Mouse (Mus musculus): Measurements from ENCODE around the gene Utp20.
"Not testable (repeated sequence)": the region's sequence is repeated elsewhere in the genome, so short reads cannot be mapped to it uniquely, and the experiment has no call there.

Gene Utp20

GRCm38 (mm10) chr10:88783941-88784340, 42.7 kb downstream of the Utp20 start:
- no peak for DNase-seq (ENCODE audit: low read depth)

DNA sequence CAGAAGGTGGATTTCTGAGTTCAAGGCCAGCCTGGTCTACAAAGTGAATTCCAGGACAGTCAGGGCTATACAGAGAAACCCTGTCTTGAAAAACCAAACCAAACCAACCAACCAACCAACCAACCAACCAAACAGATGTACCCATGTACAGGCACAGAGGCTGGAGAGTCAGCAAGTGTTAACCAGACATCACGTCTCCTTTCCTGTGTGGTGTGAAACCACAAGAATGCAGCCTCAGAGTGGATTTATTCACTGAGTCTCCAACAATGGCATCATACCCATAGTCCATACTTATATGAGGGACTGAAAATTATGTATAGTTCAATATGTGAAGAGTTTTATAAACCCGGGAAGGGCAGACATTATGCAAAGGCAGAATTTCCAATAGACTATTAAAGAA, 43.5 kb downstream of the Utp20 start:
- not testable (repeated sequence) for DNase-seq (ENCODE audit: low read depth)

DNA sequence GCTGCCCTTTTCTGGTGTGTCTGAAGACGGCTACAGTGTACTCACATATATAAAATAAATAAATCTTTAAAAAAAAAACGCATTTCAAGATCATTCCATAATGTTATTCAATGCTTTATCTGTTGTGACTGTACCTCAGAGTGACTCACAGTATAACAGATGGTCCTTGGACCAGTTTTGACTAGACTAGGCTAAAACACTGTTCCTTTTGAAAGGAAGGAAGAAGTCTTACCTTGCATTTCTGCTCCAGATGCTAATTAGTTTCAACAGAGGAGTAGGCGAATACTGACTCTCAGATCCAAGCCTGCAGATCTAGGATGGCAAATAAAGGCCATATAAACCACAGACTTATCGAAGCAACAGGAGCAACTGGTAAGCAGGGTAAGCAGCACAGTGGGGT, 45.9 kb downstream of the Utp20 start:
- DNase-seq (ENCODE audit: low read depth), result no peak

GRCm38 (mm10) chr10:88776206-88776605, 50.4 kb downstream of the Utp20 start:
- DNase-seq (ENCODE audit: low read depth), result no peak

- DNase-seq (ENCODE audit: low read depth), result not testable (repeated sequence)
These were observed 53.6 kb downstream of the Utp20 start for GRCm38 (mm10) chr10:88772965-88773364.

DNA sequence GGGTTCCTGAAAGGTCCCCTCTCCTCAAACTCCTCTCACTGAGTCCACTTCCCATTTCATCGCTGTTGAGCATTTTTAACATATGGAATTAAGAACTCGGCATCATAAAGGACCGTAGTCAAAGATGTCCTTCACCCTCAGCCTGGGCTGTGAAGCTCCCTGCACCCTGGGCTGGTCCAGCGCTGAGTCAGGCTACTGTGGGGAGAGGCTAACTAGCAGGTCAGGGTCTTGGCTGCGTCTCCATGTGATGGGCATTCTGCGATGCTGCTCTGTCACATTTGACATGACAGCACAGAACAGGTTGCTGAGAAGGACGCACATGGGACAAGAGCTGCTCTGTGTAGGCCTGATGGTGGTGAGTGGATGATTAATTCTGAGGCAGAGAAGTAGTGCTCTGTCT, 56.9 kb downstream of the Utp20 start:
- no peak for DNase-seq (ENCODE audit: low read depth)

DNA sequence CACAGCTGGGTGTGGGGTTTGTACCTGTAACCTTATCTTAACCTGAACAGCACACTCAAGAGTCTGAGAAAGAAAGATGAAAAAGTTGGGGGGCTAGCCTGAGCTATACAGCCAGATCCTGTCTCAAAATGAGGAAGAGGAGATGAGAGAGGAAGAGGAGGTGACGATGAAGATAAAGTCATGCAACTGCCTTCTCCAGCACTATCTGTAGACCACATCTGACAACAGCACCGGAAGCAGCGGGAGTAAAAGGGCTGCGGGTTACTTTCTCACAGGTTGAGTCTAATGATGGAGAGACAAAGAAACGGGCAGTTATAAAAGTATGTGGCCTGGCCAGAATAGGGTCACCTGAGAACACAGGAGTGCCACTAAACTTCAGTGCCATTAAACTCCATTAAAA, 57.6 kb downstream of the Utp20 start:
- DNase-seq (ENCODE audit: low read depth), result no peak

- DNase-seq (ENCODE audit: low read depth), result no peak
These were observed 61.0 kb downstream of the Utp20 start for GRCm38 (mm10) chr10:88765431-88766142.

DNA sequence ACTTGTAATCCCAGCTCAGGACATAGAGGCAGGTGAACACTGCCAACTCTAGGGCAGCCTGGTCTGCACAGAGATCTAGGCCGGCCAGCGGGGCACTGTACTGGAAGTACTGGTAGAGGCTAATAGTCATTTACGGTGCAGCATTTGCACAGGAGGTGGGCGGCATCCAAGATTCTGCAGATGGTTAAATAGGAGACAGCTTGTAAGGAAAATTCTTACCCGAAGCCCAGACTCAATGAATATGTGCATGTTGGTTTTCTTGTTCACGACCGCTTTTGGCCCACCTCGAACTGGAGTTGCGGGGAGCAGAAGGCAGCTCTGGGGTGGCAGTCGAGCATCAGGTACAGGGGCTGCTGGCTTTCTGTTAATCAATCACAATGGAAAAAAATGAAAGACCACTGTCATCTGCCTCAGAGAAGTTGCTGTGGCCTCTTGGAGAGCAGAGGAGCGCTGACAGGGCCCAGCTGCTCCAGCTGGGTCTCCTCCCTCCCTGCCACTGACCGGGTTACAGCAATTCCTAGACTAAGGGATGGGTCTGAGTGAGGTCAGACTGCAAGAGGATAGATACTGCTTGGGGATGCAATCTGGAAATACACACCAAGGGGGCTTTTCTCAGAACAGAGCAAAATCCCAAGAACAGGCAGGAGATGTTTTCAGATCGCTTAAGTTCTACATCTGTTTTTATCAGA, 64.9 kb downstream of the Utp20 start:
- no peak for DNase-seq (ENCODE audit: low read depth)

DNA sequence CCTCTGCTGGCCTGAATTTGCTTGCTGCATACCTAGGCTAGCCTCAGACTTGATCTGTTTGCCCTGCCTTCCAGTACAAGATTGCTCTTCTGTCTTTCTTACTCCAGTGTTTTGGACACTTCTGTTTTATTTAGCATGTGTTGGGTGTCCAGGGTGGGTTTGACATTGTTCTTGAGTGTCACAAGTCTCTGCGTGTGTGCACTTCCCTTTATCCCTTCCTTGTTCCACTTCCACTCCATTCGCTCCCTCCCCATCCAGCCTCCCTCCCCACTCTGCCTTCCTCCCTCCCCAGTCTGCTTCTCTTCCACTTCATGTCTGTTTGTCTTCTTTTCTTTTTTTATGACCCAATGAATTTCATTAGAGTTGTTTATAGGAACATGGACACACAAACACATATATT, 85.2 kb downstream of the Utp20 start:
- DNase-seq (ENCODE audit: low read depth), result no peak

DNA sequence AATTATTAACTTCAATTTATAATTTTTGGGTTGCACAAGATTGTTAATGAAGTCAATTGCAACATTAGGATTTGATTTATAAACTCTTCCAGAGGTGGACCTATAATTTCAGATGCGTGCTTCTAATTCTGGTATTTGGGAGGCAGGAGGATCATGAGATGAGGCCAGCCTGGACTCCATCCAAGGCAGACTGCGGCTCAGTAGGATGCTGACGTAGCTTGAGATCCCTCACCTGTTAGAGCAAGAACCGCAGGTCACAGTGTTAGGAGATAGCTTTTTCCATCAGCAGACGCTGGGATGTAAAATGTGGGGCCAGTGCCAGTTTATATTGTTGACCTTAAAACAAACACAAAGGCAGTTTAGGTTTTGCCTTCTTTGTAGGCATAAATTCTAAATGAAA, 85.8 kb downstream of the Utp20 start:
- no peak for DNase-seq (ENCODE audit: low read depth)

- no peak for DNase-seq (ENCODE audit: low read depth)
These were observed 86.8 kb downstream of the Utp20 start for GRCm38 (mm10) chr10:88739818-88740217.

- DNase-seq (ENCODE audit: low read depth), result not testable (repeated sequence)
These were observed 87.5 kb downstream of the Utp20 start for GRCm38 (mm10) chr10:88739074-88739473.

GRCm38 (mm10) chr10:88732309-88732622, 94.3 kb downstream of the Utp20 start:
- peak; percentile 33 for DNase-seq (ENCODE audit: low read depth)

- DNase-seq (ENCODE audit: low read depth), result no peak
These were observed 94.9 kb downstream of the Utp20 start for GRCm38 (mm10) chr10:88731496-88732308.

DNA sequence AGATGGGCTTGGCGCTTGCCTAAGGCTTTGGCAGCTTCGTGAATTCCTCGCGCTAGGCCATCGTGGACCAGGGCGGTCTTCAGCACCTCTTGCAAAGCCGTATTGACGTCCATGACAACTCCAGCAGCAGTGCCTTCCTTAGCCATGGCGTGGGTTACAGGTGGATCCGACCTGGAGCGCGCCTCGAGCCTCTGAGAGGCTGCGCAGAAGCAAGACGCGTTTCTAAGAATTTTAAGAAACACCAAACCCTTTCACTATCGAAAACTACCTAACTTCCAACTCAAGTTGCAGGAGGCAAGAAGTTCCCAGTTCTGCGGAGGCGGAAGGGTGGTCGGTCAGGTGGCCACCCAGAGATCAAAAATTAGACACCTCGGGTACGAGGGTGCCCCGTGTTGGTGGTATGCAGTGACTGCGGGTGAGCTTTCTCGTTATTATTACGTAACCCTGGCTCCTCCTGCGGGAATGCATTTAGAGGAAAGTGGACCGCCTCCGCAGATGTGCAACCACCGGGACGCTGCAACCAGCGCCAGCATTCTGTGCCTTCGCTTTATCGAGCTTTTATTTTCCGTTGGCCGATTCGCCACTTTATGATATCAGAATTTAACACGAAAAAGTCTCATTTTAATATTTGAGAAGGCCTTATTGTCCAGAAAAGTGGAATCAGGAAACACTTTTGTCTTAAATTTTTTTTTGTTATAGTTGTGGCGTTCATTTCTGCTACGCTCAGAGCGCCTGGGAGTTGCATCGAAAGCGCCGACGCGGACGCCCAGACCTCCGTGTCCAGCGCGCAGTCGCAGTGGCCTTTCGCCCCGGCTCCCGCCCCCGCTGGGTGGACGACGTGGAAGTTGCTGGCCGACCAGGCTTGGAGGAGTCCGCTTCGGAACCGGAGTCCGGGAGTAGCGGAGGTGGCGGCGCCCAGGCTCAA, 95.8 kb downstream of the Utp20 start, which contains the start of gene Arl1:
TSS of gene Arl1 (plus strand) at position 288 of the 925 bp plus-strand sequence.
- peak; percentile 89 for DNase-seq (ENCODE audit: low read depth)

- DNase-seq (ENCODE audit: low read depth), result no peak
These were observed 98.4 kb downstream of the Utp20 start for GRCm38 (mm10) chr10:88728166-88728565.

DNA sequence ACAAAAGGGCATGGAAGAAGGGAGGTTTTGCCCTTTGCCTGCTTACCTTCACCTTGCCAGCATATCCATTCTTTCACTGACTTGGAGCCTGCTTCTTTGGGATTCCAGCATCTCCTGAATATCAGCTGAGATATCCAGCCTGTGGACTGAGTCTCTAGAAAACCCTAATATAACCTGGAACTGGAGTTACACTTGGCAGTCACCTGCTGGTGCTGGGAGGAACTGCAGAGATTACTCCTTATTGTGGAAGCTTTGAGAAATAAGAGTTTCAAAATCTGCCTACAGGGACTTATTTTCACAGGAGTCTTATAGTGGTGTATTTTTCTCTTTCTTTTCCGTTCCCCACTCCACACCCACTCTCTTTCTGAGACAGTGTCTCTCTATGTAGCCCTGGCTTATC, 99.5 kb downstream of the Utp20 start:
- DNase-seq (ENCODE audit: low read depth), result peak; percentile 63

GRCm38 (mm10) chr10:88725343-88725742, 101.3 kb downstream of the Utp20 start:
- DNase-seq (ENCODE audit: low read depth), result peak; percentile 13

GRCm38 (mm10) chr10:88719618-88720017, 107.0 kb downstream of the Utp20 start:
- DNase-seq (ENCODE audit: low read depth), result no peak

GRCm38 (mm10) chr10:88717756-88718025, 108.9 kb downstream of the Utp20 start:
- no peak for DNase-seq (ENCODE audit: low read depth)
